Mouse (Mus musculus) ES-E14 (cell line): ENCODE data around the gene AI481877. TPM values are rescaled to one million over a fixed set of nuclear protein-coding genes. Genes with fewer than 3 reads are reported as not detected.

Experiments
- DNase-seq: peaks from one replicate; pipeline ENCODE4 v3.0.0-alpha.2; 2013; ENCODE audit warnings: low read depth, low spot score
- H3K27ac ChIP-seq: 2 replicates; pipeline ENCODE4 v1.5.1; 2012; ENCODE audit warnings: low read depth, mild to moderate bottlenecking, low read length, moderate library complexity, mixed read lengths; ENCODE audit not compliant: poor library complexity, insufficient read depth, severe bottlenecking
- H3K36me3 ChIP-seq: 2 replicates; pipeline ENCODE4 v1.6.1; 2012; ENCODE audit warnings: mild to moderate bottlenecking, low read length, moderate library complexity, mixed read lengths; ENCODE audit not compliant: control insufficient read depth, poor library complexity, insufficient read depth, severe bottlenecking
- H3K4me1 ChIP-seq, 2 experiments: fragments of 150-350 bp in 1 of 2; sonication (generic) in 1 of 2; 2 replicates each; pipeline ENCODE4 v1.6.1; 2012; ENCODE audit warnings: low read length in 2 of 2, mild to moderate bottlenecking in 1 of 2, mixed read lengths in 1 of 2; ENCODE audit not compliant: control insufficient read depth in 2 of 2, insufficient read depth in 2 of 2, poor library complexity in 1 of 2
- H3K4me3 ChIP-seq, 2 experiments: fragments of 150-350 bp in 1 of 2; sonication (generic) in 1 of 2; 2 replicates each; pipeline ENCODE4 v1.5.1; 2012; ENCODE audit warnings: low read length in 2 of 2, low read depth in 1 of 2, mild to moderate bottlenecking in 1 of 2, mixed read lengths in 1 of 2; ENCODE audit not compliant: insufficient read depth in 1 of 2, poor library complexity in 1 of 2, severe bottlenecking in 1 of 2
- H3K9ac ChIP-seq: 2 replicates; pipeline ENCODE4 v1.6.1; 2012; ENCODE audit warnings: low read depth, mild to moderate bottlenecking, low read length, mixed read lengths; ENCODE audit not compliant: poor library complexity, insufficient read depth, severe bottlenecking
- H3K9me3 ChIP-seq: fragments of 150-350 bp; sonication (generic); 2 replicates; pipeline ENCODE4 v1.6.1; 2012; ENCODE audit warnings: low read depth, mild to moderate bottlenecking, low read length; ENCODE audit not compliant: control insufficient read depth, insufficient read depth
- CHD2 ChIP-seq: IDR thresholded peaks from 2 replicates; pipeline ENCODE4 v1.6.1; 2014; ENCODE audit warnings: mild to moderate bottlenecking, low read depth, low read length, inconsistent platforms
- HCFC1 ChIP-seq: IDR thresholded peaks from 2 replicates; pipeline ENCODE4 v1.6.1; 2012; ENCODE audit warnings: low read length, inconsistent platforms, borderline replicate concordance; ENCODE audit not compliant: insufficient read depth
- MAFK ChIP-seq: IDR thresholded peaks from 2 replicates; pipeline ENCODE4 v1.6.1; 2014; ENCODE audit warnings: mild to moderate bottlenecking, low read depth, low read length, inconsistent platforms; ENCODE audit not compliant: insufficient read depth
- ZC3H11A ChIP-seq: IDR thresholded peaks from 2 replicates; pipeline ENCODE4 v1.6.1; 2012; ENCODE audit warnings: low read depth, mild to moderate bottlenecking, inconsistent platforms, low read length, borderline replicate concordance
- ZNF384 ChIP-seq: IDR thresholded peaks from 2 replicates; pipeline ENCODE4 v1.6.1; 2012; ENCODE audit warnings: low read depth, low read length, inconsistent platforms
- in situ Hi-C, 2 experiments: fragments of 600-800 bp; cut with MboI; formaldehyde crosslinking; loops; one replicate each; pipeline ENCODE4 v1.15.1; 2025; ENCODE audit warnings: low sequenced_read_pairs in 2 of 2, inconsistent platforms in 1 of 2; ENCODE audit not compliant: unreplicated experiment in 2 of 2
- total RNA-seq: library from RNA; depleted of rRNA; stranded (reverse); fragments of 300-350 nt; gene quantifications from 2 replicates; pipeline ENCODE4 v1.2.3, GENCODE M21; 2012

The AI481877 gene
- total RNA-seq, 1 experiment, result 0.98 TPM

DNA sequence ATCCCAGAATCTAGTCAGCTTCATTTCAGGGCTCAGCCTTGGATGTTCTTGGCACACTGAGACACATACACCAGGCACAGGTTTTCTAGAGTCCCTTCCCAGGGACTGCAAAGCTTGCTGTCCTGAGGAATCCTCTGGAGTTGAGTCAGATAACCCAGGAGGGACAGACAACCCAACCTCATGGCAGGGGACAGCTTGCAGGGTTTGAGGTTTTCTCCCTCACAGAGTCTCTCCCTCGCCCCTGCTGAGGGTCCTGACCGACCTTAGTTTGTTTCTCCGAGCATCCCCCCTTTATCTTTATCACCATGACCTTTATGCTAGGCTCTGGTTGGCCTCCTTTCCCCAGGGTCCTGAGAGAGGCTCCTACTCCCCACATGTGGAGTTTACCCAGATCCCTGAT is 101.3 kb downstream of the AI481877 start:
- no peak for DNase-seq
- no peaks in the 10 kb centered on the region for H3K36me3 ChIP-seq
- TF ChIP-seq CHD2, result no peak
- no peak for TF ChIP-seq MAFK
- TF ChIP-seq ZC3H11A, result no peak
- TF ChIP-seq HCFC1, result no peak
- no peak for TF ChIP-seq ZNF384
- in situ Hi-C loops, result no loop called here
- no peak overlapping the region for H3K27ac ChIP-seq
- H3K9me3 ChIP-seq, result no peaks in the 10 kb centered on the region
- no peak overlapping the region for H3K4me3 ChIP-seq
- peaks cover 3 to 5% of the 10 kb centered on the region in 2 experiments; a peak in 2 of 4 replicates for H3K4me1 ChIP-seq
- H3K9ac ChIP-seq, result no peak overlapping the region

DNA sequence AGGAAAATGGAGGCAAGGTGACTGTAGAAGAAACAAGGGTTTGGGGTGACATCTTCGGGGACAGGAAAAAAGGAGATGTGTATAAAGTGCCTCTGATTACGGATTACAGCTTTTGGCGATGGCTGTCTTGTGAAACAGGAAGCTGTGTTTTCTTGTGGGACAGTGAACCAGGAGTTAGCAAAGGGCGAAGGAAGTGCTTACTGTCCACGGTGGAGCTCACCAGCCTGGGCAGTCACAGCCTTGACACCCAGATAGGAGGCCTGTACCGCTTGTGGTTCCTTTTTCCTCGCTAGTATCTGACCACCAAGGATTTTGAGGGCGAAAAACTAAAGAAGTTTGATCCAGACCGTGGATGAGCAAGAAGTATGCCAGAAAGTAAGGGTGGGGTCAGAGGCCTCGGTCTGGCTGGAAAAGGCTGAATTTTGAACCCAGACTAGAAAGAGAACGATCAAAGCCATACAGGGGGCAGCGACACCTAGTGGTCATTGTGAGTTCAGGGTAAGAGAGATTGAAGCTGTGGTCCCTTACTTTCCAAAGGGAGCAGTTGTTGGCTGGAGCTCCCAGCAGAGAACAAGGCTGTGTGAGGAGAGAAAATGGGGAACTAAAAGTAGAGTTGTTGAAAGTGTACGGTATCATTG is 102.2 kb downstream of the AI481877 start:
- H3K36me3 ChIP-seq, result no peaks in the 10 kb centered on the region
- no peak overlapping the region for H3K27ac ChIP-seq
- peaks cover 3 to 5% of the 10 kb centered on the region in 2 experiments; a peak in 2 of 4 replicates for H3K4me1 ChIP-seq
- H3K9me3 ChIP-seq, result no peaks in the 10 kb centered on the region
- peak; percentile 87 for DNase-seq
- TF ChIP-seq HCFC1, result no peak
- no peak for TF ChIP-seq ZC3H11A
- no peak for TF ChIP-seq CHD2
- TF ChIP-seq MAFK, result no peak
- no peak for TF ChIP-seq ZNF384
- in situ Hi-C loops, result no loop called here
- no peak overlapping the region for H3K4me3 ChIP-seq
- no peak overlapping the region for H3K9ac ChIP-seq

DNA sequence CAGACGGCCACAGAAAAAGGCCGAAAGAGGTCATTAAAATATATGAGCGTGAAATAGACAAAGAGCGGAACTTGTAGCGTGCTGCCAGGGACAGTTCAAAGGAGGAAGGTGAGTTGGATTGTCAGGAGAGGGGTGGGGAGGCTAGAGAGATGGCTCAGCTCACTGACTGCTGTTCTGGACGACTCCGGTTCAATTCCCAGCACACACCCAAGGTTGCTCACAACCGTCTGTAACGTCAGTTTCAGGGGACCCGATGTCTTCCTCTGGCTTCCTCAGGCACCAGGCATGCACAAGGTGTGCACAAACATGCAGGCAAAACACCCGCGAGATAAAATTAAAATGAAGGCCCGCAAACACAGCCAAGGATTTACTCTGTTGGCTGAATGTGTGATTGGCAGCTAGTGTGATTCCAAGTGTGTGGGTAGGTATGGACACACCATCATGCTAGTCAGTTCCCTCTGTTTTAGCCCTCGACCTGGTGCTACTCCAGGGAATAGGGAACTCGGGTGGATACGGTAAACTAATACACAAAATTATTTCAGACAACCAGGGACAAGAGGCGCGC is 102.9 kb downstream of the AI481877 start:
- H3K9me3 ChIP-seq, result no peaks in the 10 kb centered on the region
- H3K4me3 ChIP-seq, result peak overlapping the region; percentile 67 to 70
- TF ChIP-seq CHD2, result no peak
- TF ChIP-seq ZNF384, result no peak
- TF ChIP-seq HCFC1, result no peak
- no peak overlapping the region for H3K27ac ChIP-seq
- H3K4me1 ChIP-seq, result peaks cover 3 to 5% of the 10 kb centered on the region in 2 experiments; a peak in 2 of 4 replicates
- no peak for DNase-seq
- in situ Hi-C loops, result no loop called here
- H3K9ac ChIP-seq, result no peak overlapping the region
- no peaks in the 10 kb centered on the region for H3K36me3 ChIP-seq

DNA sequence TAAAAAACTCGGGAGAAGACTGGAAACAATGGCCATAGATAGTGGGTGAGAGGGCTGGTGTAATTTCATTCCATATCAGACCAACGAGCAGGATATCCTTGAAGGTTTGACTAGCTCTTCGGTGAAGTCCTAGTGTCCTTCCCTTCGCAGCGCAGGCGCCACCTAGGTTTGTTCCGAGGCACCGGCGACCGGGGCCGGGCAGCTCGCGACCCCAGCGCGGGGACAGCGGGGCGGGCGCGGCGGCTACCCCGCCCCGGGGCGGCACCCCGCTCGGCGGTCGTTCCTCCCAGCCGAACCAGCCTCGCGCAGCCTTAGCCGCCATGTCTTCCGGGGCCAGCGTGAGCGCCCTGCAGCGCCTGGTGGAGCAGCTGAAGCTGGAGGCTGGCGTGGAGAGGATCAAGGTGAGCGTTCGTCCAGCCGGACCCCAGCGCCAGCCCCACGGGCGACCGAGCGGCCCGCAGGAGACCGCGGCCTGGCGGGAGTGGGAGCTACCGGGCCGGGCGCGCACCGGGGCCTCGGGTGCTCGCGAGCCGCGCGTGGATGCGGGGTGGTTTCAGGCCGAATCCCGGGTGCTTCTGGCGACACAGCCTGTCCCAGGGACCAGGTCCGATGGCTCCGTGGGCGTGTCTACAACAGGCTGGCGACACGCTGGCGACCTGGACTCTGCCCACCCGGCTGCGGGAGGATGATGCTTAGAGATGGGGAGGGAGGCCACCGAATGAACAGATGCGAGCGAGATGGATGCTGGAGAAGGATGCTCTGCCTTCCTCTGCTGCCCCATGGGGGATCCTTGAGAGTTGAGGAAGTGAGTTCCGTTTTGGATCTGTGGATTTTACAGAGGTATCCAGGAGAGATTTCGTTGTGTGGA is 103.6 kb downstream of the AI481877 start, which contains the start of gene Gng10:
Gng10 (plus strand) TSS at position 171 of the 868 bp plus-strand sequence.
- TF ChIP-seq MAFK (no peak), ZNF384 (no peak), CHD2 (no peak), ZC3H11A (no peak)
- H3K4me1 ChIP-seq, result peaks cover 3 to 5% of the 10 kb centered on the region in 2 experiments; a peak in 2 of 4 replicates
- H3K9me3 ChIP-seq, result no peaks in the 10 kb centered on the region
- no peak within 1 kb of the TSS for H3K27ac ChIP-seq
- H3K9ac ChIP-seq, result peak within 1 kb of the TSS; percentile 68
- in situ Hi-C loops, result no loop called here
- no peaks in the 10 kb centered on the region for H3K36me3 ChIP-seq
- peak within 1 kb of the TSS; percentile 67 to 70 for H3K4me3 ChIP-seq
- DNase-seq, result no peak
